8 mouse cellular contexts compared by ENCODE assay signal in the genomic region with DNA sequence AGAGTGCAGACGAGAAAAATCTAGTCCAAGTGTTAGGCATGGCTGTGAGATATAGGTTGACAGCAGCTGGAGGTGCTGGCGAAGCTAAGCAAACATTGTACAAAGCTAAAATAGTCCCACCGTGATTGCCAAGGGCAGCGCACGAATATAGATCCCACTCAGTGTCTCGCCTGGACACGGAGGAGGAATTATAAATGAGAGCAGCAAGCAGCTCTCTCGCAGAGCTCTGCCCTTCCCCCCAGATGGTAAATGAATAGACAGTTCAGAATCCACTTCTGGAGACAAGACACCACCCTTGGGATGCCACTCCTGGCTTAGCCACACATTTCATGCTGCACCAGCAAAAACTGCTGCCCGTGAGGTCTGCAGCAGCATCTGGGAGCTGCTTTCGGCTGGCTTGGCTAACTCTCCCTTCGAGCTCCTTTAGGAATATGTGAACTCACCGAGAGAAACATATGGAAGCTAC.
A peak's percentile ranks its signal among the peaks of the same experiment; 100 is the strongest.
DNase-seq lines count a peak whose midpoint lies in the region; ATAC-seq lines count a peak whose summit lies in the region.

No protein-coding gene starts in this region.

- no peaks in the 10 kb centered on the region for H3K27me3 ChIP-seq in heart, embryonic 15.5 days
- H3K27me3 ChIP-seq in neural tube, embryonic 14.5 days (ENCODE audit: control insufficient read depth, insufficient read depth, low read length): no peaks in the 10 kb centered on the region

- H3K9ac ChIP-seq in heart, embryonic 15.5 days: no peak overlapping the region; the same call in 1 of the 2 replicates
- H3K9ac ChIP-seq in neural tube, embryonic 14.5 days (replicated peaks; ENCODE audit: low read depth, low read length): no peak overlapping the region

- peak; percentile 35 to 57 for DNase-seq in left cerebral cortex, adult 18-20 months (ENCODE audit: low spot score in 2 of 2)
- no peak for DNase-seq in left cerebral cortex, postnatal 4 days
- peak; percentile 68 for DNase-seq in kidney, adult 9 months
- no peak for DNase-seq in adipocyte (ENCODE audit: low spot score)
- no peak for DNase-seq in ovary, postnatal 10 days (ENCODE audit: low spot score)
- DNase-seq in urinary bladder, postnatal 36 days (ENCODE audit: low spot score in 2 of 2): no peak

- H3K36me3 ChIP-seq in heart, embryonic 15.5 days: no peaks in the 10 kb centered on the region
- no peaks in the 10 kb centered on the region for H3K36me3 ChIP-seq in neural tube, embryonic 14.5 days (ENCODE audit: control insufficient read depth, insufficient read depth, low read length)

- ATAC-seq in heart, embryonic 15.5 days (replicated peaks; ENCODE audit: insufficient number of reproducible peaks, insufficient read depth, low FRiP score, low read depth): peak; percentile 75
- ATAC-seq in neural tube, embryonic 14.5 days (ENCODE audit: low read depth): peak; percentile 52; the same call in 1 of the 2 replicates

- 29% methylated on average over 12 of the region's 12 CpGs for WGBS in heart, embryonic 15.5 days
- 45% methylated on average over 12 of the region's 12 CpGs for WGBS in neural tube, embryonic 14.5 days

- peak overlapping the region; percentile 36 for H3K4me3 ChIP-seq in heart, embryonic 15.5 days
- no peak overlapping the region for H3K4me3 ChIP-seq in neural tube, embryonic 14.5 days (ENCODE audit: low read depth, low read length)

- peak overlapping the region; percentile 82 for H3K27ac ChIP-seq in heart, embryonic 15.5 days
- H3K27ac ChIP-seq in neural tube, embryonic 14.5 days (ENCODE audit: low read depth, low read length): no peak overlapping the region

- H3K9me3 ChIP-seq in heart, embryonic 15.5 days (replicated peaks): no peaks in the 10 kb centered on the region
- no peaks in the 10 kb centered on the region for H3K9me3 ChIP-seq in neural tube, embryonic 14.5 days (ENCODE audit: control insufficient read depth, low read length)

- 0 out of 2 replicates have a peak, but pooled peaks cover 7% of the 10 kb centered on the region for H3K4me1 ChIP-seq in heart, embryonic 15.5 days (replicated peaks)
- H3K4me1 ChIP-seq in neural tube, embryonic 14.5 days (ENCODE audit: control insufficient read depth, insufficient read depth, low read length): no peaks in the 10 kb centered on the region

- intact Hi-C loops in left cerebral cortex, postnatal 4 days (cut with DNase I): loop anchor here (5.0 kb wide), 1 partner anchor 255 kb away; no protein-coding TSS in a partner anchor

- H3K4me2 ChIP-seq in heart, embryonic 15.5 days: peak overlapping the region; percentile 68
- no peak overlapping the region for H3K4me2 ChIP-seq in neural tube, embryonic 14.5 days (ENCODE audit: low read depth, low read length)

Comparison
In these comparisons a context has a peak if more than half of its experiments do, and no peak if none do; other contexts are left out.
1. DNase-seq: peak in left cerebral cortex, adult 18-20 months (2 of 2) and kidney, adult 9 months (single experiment); none in left cerebral cortex, postnatal 4 days (single experiment), adipocyte (single experiment), ovary, postnatal 10 days (single experiment) and urinary bladder, postnatal 36 days (0 of 2).